ENCODE assay signal across 11 mouse cellular contexts in genomic region chr4:87883225-87883875, GRCm38 (mm10).
DNase-seq lines count a peak whose midpoint lies in the region; ATAC-seq and TF ChIP-seq lines count a peak whose summit lies in the region.
"Had no signal": no experiment of that assay in that cellular context is flagged by ENCODE, and none has a peak within 500 bp of the region (broad histone marks: within the 10 kb centered on the region; RNA-seq: fewer than 3 reads in every experiment).

No protein-coding gene starts in this region.

- TF ChIP-seq CTCF in cerebellum, adult 2 months (IDR thresholded peaks at IDR 0.05; ENCODE audit: borderline replicate concordance, insufficient read depth, low read depth, low read length) = no peak

- 58% methylated on average over 5 of the region's 5 CpGs for WGBS in cerebellum, adult 2 months
- 57% methylated on average over 5 of the region's 5 CpGs for WGBS in neural tube, embryonic 11.5 days

- H3K4me1 ChIP-seq in cerebellum, adult 2 months (ENCODE audit: control insufficient read depth, insufficient read depth, low read length) = 0 out of 2 replicates have a peak, but pooled peaks cover 2% of the 10 kb centered on the region
- no peaks in the 10 kb centered on the region for H3K4me1 ChIP-seq in neural tube, embryonic 11.5 days (ENCODE audit: control insufficient read depth, insufficient read depth, low read length)

- peak; percentile 85; the same call in 1 of the 2 replicates for ATAC-seq in neural tube, embryonic 11.5 days (ENCODE audit: insufficient read depth, low FRiP score, low TSS enrichment)

- H3K27ac ChIP-seq in cerebellum, adult 2 months (ENCODE audit: insufficient read depth, low read length) = no peak overlapping the region
- H3K27ac ChIP-seq in neural tube, embryonic 11.5 days (ENCODE audit: low read depth, low read length) = 0 out of 2 replicates have a peak overlapping the region, but pooled peaks have one; percentile 20

- H3K4me3 ChIP-seq in cerebellum, adult 2 months (replicated peaks; ENCODE audit: insufficient read depth, low read depth, low read length) = no peak overlapping the region
- no peak overlapping the region for H3K4me3 ChIP-seq in neural tube, embryonic 11.5 days (ENCODE audit: low read depth, low read length)

- H3K9ac ChIP-seq in neural tube, embryonic 11.5 days (ENCODE audit: low read length) = no peak overlapping the region

- H3K4me2 ChIP-seq in neural tube, embryonic 11.5 days (ENCODE audit: low read depth) = no peak overlapping the region

- H3K9me3 ChIP-seq in neural tube, embryonic 11.5 days (ENCODE audit: control insufficient read depth, low read length) = no peaks in the 10 kb centered on the region

- DNase-seq in cerebellum, postnatal 14 days = peak; percentile 43 to 45
- DNase-seq in cerebellum, adult 2 months = no peak
- DNase-seq in neural tube, embryonic 11.5 days (ENCODE audit: low spot score) = peak; percentile 27
- no peak for DNase-seq in neural tube, embryonic 10.5 days (ENCODE audit: extremely low spot score, low spot score)
- DNase-seq in kidney, postnatal 36 days = peak; percentile 45 to 59
- DNase-seq in right cerebral cortex, postnatal 25 days = peak; percentile 13
- no peak for DNase-seq in spleen, postnatal 4 days (ENCODE audit: low spot score in 2 of 2)
- no peak for DNase-seq in urinary bladder, adult 18-20 months (ENCODE audit: low spot score in 2 of 2)
- DNase-seq: adrenal gland, postnatal 14 days; heart, adult 11 months; lung, adult 2 months had no signal

- H3K36me3 ChIP-seq in neural tube, embryonic 11.5 days (ENCODE audit: control insufficient read depth, insufficient read depth, low read length) = no peaks in the 10 kb centered on the region

- H3K27me3 ChIP-seq in cerebellum, adult 2 months (ENCODE audit: control insufficient read depth, insufficient read depth, low read length) = no peaks in the 10 kb centered on the region
- H3K27me3 ChIP-seq in neural tube, embryonic 11.5 days (ENCODE audit: control insufficient read depth, insufficient read depth, low read length) = no peaks in the 10 kb centered on the region

- TF ChIP-seq POLR2A in cerebellum, adult 2 months (IDR thresholded peaks at IDR 0.05; ENCODE audit: borderline replicate concordance, insufficient read depth, low read length) = no peak

Comparison
In these comparisons a context has a peak if more than half of its experiments do, and no peak if none do; other contexts are left out.
1. DNase-seq: peak in cerebellum, postnatal 14 days (2 of 2), neural tube, embryonic 11.5 days (single experiment), kidney, postnatal 36 days (2 of 2) and right cerebral cortex, postnatal 25 days (single experiment); none in cerebellum, adult 2 months (0 of 2), neural tube, embryonic 10.5 days (single experiment), spleen, postnatal 4 days (0 of 2) and urinary bladder, adult 18-20 months (0 of 2).